In genomic region chr6:71268929-71269685, GRCm38 (mm10) we compare ENCODE assay signal across 10 mouse cellular contexts. TPM values are rescaled to one million over a fixed set of nuclear protein-coding genes. Genes with fewer than 3 reads are reported as not detected.
A peak's percentile ranks its signal among the peaks of the same experiment; 100 is the strongest.
DNase-seq lines count a peak whose midpoint lies in the region; ATAC-seq and TF ChIP-seq lines count a peak whose summit lies in the region.
"Had no signal": no experiment of that assay in that cellular context is flagged by ENCODE, and none has a peak within 500 bp of the region (broad histone marks: within the 10 kb centered on the region; RNA-seq: fewer than 3 reads in every experiment).

No protein-coding gene starts in this region.

- WGBS in hindbrain, postnatal 0 days: 56% methylated on average over 7 of the region's 7 CpGs
- WGBS in hindbrain, embryonic 10.5 days: 59% methylated on average over 7 of the region's 7 CpGs

- H3K36me3 ChIP-seq in hindbrain, postnatal 0 days (ENCODE audit: insufficient read depth, low read length): no peaks in the 10 kb centered on the region
- no peaks in the 10 kb centered on the region for H3K36me3 ChIP-seq in hindbrain, embryonic 10.5 days
- H3K36me3 ChIP-seq in G1E (replicated peaks): peaks cover 3% of the 10 kb centered on the region
- H3K36me3 ChIP-seq: liver, embryonic 15.5 days had no signal

- H3K9ac ChIP-seq in hindbrain, postnatal 0 days (replicated peaks; ENCODE audit: low read length): no peak overlapping the region
- H3K9ac ChIP-seq: liver, embryonic 15.5 days had no signal

- H3K27ac ChIP-seq in hindbrain, postnatal 0 days: no peak overlapping the region
- no peak overlapping the region for H3K27ac ChIP-seq in hindbrain, embryonic 10.5 days
- H3K27ac ChIP-seq: liver, embryonic 15.5 days had no signal

- TF ChIP-seq CTCF in hindbrain, postnatal 0 days (IDR thresholded peaks at IDR 0.05; ENCODE audit: low read depth): peak; percentile 63
- no peak for TF ChIP-seq CTCF in G1E (IDR thresholded peaks at IDR 0.05; ENCODE audit: low read depth, low read length)

- H3K4me3 ChIP-seq in hindbrain, postnatal 0 days (ENCODE audit: low read length): no peak overlapping the region
- no peak overlapping the region for H3K4me3 ChIP-seq in hindbrain, embryonic 10.5 days
- no peak overlapping the region; the same call in 1 of the 2 replicates for H3K4me3 ChIP-seq in G1E (ENCODE audit: low read depth, low read length)
- H3K4me3 ChIP-seq: liver, embryonic 15.5 days had no signal

- ATAC-seq in hindbrain, postnatal 0 days: no peak
- no peak for ATAC-seq in G1E (ENCODE audit: extremely low read depth, insufficient number of reproducible peaks, low FRiP score, poor library complexity, severe bottlenecking)
- peak; percentile 27 for ATAC-seq in megakaryocyte progenitor cell, adult 5-6 weeks (replicated peaks; ENCODE audit: poor library complexity)
- no peak for ATAC-seq in erythroblast, adult 5-6 weeks (replicated peaks; ENCODE audit: low FRiP score, poor library complexity, severe bottlenecking)

- H3K9me3 ChIP-seq in hindbrain, postnatal 0 days (ENCODE audit: low read length): no peaks in the 10 kb centered on the region
- no peaks in the 10 kb centered on the region for H3K9me3 ChIP-seq in hindbrain, embryonic 10.5 days
- no peaks in the 10 kb centered on the region for H3K9me3 ChIP-seq in G1E (replicated peaks)
- H3K9me3 ChIP-seq: liver, embryonic 15.5 days had no signal

- H3K27me3 ChIP-seq in hindbrain, postnatal 0 days (ENCODE audit: insufficient read depth, low read length): no peaks in the 10 kb centered on the region
- H3K27me3 ChIP-seq in hindbrain, embryonic 10.5 days (ENCODE audit: insufficient read depth, poor library complexity, severe bottlenecking): no peaks in the 10 kb centered on the region
- no peaks in the 10 kb centered on the region for H3K27me3 ChIP-seq in G1E (ENCODE audit: insufficient read depth, low read length)
- H3K27me3 ChIP-seq: liver, embryonic 15.5 days had no signal

- H3K4me1 ChIP-seq in hindbrain, postnatal 0 days (ENCODE audit: insufficient read depth, low read length): peaks cover 12% of the 10 kb centered on the region
- H3K4me1 ChIP-seq in hindbrain, embryonic 10.5 days (replicated peaks): peaks cover 15% of the 10 kb centered on the region
- peaks cover 34% of the 10 kb centered on the region for H3K4me1 ChIP-seq in G1E (ENCODE audit: insufficient read depth, low read depth, low read length)

- DNase-seq in hindbrain, postnatal 0 days (ENCODE audit: low spot score): peak; percentile 58
- DNase-seq in hindbrain, embryonic 10.5 days (ENCODE audit: low spot score): no peak
- peak; percentile 23 for DNase-seq in G1E (ENCODE audit: low spot score)
- DNase-seq in heart, adult 18-20 months: peak; percentile 50 to 63
- DNase-seq in testis, postnatal 10 days (ENCODE audit: low spot score): no peak
- no peak for DNase-seq in ovary, postnatal 10 days (ENCODE audit: low spot score)

- no peak overlapping the region for H3K4me2 ChIP-seq in hindbrain, postnatal 0 days (ENCODE audit: low read depth, low read length)

RNA-seq across cellular contexts. Expression of gene Krcc1, which starts 2.4 kb away (rescaled TPM):
- 11.2 and 11.7 TPM in 2 replicates for total RNA-seq in hindbrain, postnatal 0 days (2014; rRNA removed)
- polyA plus RNA-seq in hindbrain, postnatal 0 days (2015; fragmentation: Nextera tagmentation; extraction: Ambion mirVana): 19.8 and 22.9 TPM in 2 replicates
- 28.4 and 32.8 TPM in 2 replicates for polyA plus RNA-seq in hindbrain, embryonic 10.5 days (2016; fragmentation: Nextera tagmentation; extraction: Ambion mirVana)
- total RNA-seq in G1E (2014; fragmentation: Nextera tagmentation): 85.5 and 90.2 TPM in 2 replicates
- total RNA-seq in G1E (2017): 113 and 123 TPM in 2 replicates
- 50.1 and 64.3 TPM in 2 replicates for polyA plus RNA-seq in G1E (2012)
- 10 to 100 TPM; 60.6 to 63.9 TPM for total RNA-seq in heart, adult 18-20 months (2021)
- 75.1 and 76.5 TPM in 2 replicates for total RNA-seq in megakaryocyte progenitor cell, adult 5-6 weeks (2015)
- 101 and 114 TPM in 2 replicates for total RNA-seq in megakaryocyte progenitor cell, adult 5-6 weeks (2017)
- total RNA-seq in erythroblast, adult 5-6 weeks (2015; ENCODE audit: low replicate concordance): 20.4 and 25.5 TPM in 2 replicates
- total RNA-seq in erythroblast, adult 5-6 weeks (2017; ENCODE audit: low replicate concordance): 39.8 and 43.4 TPM in 2 replicates

RNA-seq across cellular contexts. Expression of gene Smyd1, which starts 52.9 kb away (rescaled TPM):
- 0.89 and 1.6 TPM in 2 replicates for total RNA-seq in hindbrain, postnatal 0 days (2014; rRNA removed)
- 0.18 and 0.19 TPM in 2 replicates for polyA plus RNA-seq in hindbrain, postnatal 0 days (2015; fragmentation: Nextera tagmentation; extraction: Ambion mirVana)
- polyA plus RNA-seq in hindbrain, embryonic 10.5 days (2016; fragmentation: Nextera tagmentation; extraction: Ambion mirVana): 0.14 and 0.36 TPM in 2 replicates
- total RNA-seq in G1E (2014; fragmentation: Nextera tagmentation): not detected in 2 replicates
- total RNA-seq in G1E (2017): 0.16 and 0.64 TPM in 2 replicates
- not detected in 2 replicates for polyA plus RNA-seq in G1E (2012)
- total RNA-seq in heart, adult 18-20 months (2021): 100 to 1,000 TPM; 337 to 360 TPM
- not detected in 2 replicates for total RNA-seq in megakaryocyte progenitor cell, adult 5-6 weeks (2015)
- total RNA-seq in megakaryocyte progenitor cell, adult 5-6 weeks (2017): not detected in 2 replicates
- not detected in 2 replicates for total RNA-seq in erythroblast, adult 5-6 weeks (2015; ENCODE audit: low replicate concordance)
- 0.26 TPM in 1 of 2 replicates, not detected in the other for total RNA-seq in erythroblast, adult 5-6 weeks (2017; ENCODE audit: low replicate concordance)

RNA-seq across cellular contexts. Expression of gene Cd8b1, which starts 53.5 kb away (rescaled TPM):
- total RNA-seq in hindbrain, postnatal 0 days (2014; rRNA removed): not detected in 2 replicates
- not detected in 2 replicates for polyA plus RNA-seq in hindbrain, postnatal 0 days (2015; fragmentation: Nextera tagmentation; extraction: Ambion mirVana)
- 0.13 TPM in 1 of 2 replicates, not detected in the other for polyA plus RNA-seq in hindbrain, embryonic 10.5 days (2016; fragmentation: Nextera tagmentation; extraction: Ambion mirVana)
- total RNA-seq in G1E (2014; fragmentation: Nextera tagmentation): not detected in 2 replicates
- total RNA-seq in G1E (2017): 0.11 and 0.23 TPM in 2 replicates
- polyA plus RNA-seq in G1E (2012): not detected in 2 replicates
- total RNA-seq in heart, adult 18-20 months (2021): 1 to 10 TPM in 1 of 2 experiments, not detected in 1; 1.8 TPM
- not detected in 2 replicates for total RNA-seq in megakaryocyte progenitor cell, adult 5-6 weeks (2015)
- not detected in 2 replicates for total RNA-seq in megakaryocyte progenitor cell, adult 5-6 weeks (2017)
- not detected in 2 replicates for total RNA-seq in erythroblast, adult 5-6 weeks (2015; ENCODE audit: low replicate concordance)
- total RNA-seq in erythroblast, adult 5-6 weeks (2017; ENCODE audit: low replicate concordance): not detected in 2 replicates
- polyA plus RNA-seq: liver, embryonic 15.5 days; stomach, embryonic 16.5 days had no signal

Comparison
In these comparisons a context has a peak if more than half of its experiments do, and no peak if none do; other contexts are left out.
1. DNase-seq: peak in hindbrain, postnatal 0 days (single experiment), G1E (single experiment) and heart, adult 18-20 months (2 of 2); none in hindbrain, embryonic 10.5 days (single experiment), testis, postnatal 10 days (single experiment) and ovary, postnatal 10 days (single experiment).
2. RNA of gene Smyd1, which starts 52.9 kb away (total RNA-seq): 337 to 360 TPM in heart, adult 18-20 months; 0.89 to 1.6 TPM in hindbrain, postnatal 0 days, 0.26 TPM in erythroblast, adult 5-6 weeks, 0.16 to 0.64 TPM in G1E and not detected in megakaryocyte progenitor cell, adult 5-6 weeks; every median in the first group is over 100 times any median in the second.